Mouse (Mus musculus): ENCODE measurements at regions not wholly inside any gene's neighbourhood (a gene's known extent, or its start where the extent isn't known, plus 50 kb on each side); places are given as distances from the start of the nearest gene placed in this dataset.

DNA sequence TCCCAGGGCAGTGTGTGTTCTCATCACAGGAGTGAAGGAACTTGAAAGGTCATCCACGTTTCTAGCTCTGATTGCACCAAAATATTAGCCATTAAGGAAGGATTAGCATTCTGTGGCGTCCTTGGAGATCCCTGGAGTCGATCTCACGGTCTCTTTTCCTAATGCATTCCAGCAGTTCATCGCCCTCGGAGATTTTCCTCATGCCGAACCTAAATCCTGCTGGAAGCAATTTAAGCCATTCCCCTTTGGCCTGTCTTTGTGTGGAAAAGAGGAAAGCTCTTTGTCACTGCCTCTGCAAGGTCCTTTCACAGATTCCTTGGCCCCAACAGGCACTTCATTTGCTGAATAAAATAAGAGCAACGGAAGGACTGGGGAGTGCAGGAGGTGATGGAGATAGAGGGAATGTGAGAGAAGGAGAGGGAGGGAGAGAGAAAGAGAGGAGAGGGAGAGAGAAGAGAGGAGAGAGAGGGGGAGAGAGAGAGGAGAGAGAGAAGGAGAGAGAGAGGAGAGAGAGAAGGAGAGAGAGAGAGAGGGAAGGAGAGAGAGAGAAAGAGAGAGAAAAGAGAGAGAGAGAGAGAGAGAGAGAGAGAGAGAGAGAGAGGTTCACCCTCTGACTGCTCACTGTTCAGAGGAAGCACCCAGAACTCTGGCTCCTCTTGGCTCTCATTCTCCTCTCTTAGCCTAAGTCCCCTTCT, 177.2 kb upstream of the Zfp462 start:
- no peak overlapping the region for H3K9ac ChIP-seq (ENCODE audit: low read depth, poor library complexity, severe bottlenecking)
- no peaks in the 10 kb centered on the region for H3K9me3 ChIP-seq (replicated peaks; ENCODE audit: control insufficient read depth, insufficient read depth, low read length, poor library complexity, severe bottlenecking)
- H3K4me1 ChIP-seq (ENCODE audit: control insufficient read depth, insufficient read depth, low read length) = no peaks in the 10 kb centered on the region
- H3K27ac ChIP-seq (ENCODE audit: insufficient read depth, low read length) = no peak overlapping the region
- TF ChIP-seq CTCF (IDR thresholded peaks at IDR 0.05; ENCODE audit: low read depth, low read length) (no peak), POLR2A (IDR thresholded peaks at IDR 0.05; ENCODE audit: insufficient read depth, low read length) (no peak), EP300 (IDR thresholded peaks at IDR 0.05; ENCODE audit: insufficient read depth, low read depth, low read length) (no peak)
- H3K27me3 ChIP-seq (ENCODE audit: control insufficient read depth, insufficient read depth, low read length, poor library complexity, severe bottlenecking) = no peaks in the 10 kb centered on the region
- H3K36me3 ChIP-seq (ENCODE audit: control insufficient read depth, insufficient read depth, low read length, poor library complexity, severe bottlenecking) = no peaks in the 10 kb centered on the region
- H3K4me3 ChIP-seq (ENCODE audit: low read depth, low read length) = no peak overlapping the region

GRCm38 (mm10) chr4:54768836-54769235, 176.0 kb upstream of the Zfp462 start:
- no peaks in the 10 kb centered on the region for H3K9me3 ChIP-seq (replicated peaks; ENCODE audit: control insufficient read depth, insufficient read depth, low read length, poor library complexity, severe bottlenecking)
- H3K4me3 ChIP-seq (ENCODE audit: low read depth, low read length) = no peak overlapping the region
- H3K27me3 ChIP-seq (ENCODE audit: control insufficient read depth, insufficient read depth, low read length, poor library complexity, severe bottlenecking) = no peaks in the 10 kb centered on the region
- no peaks in the 10 kb centered on the region for H3K36me3 ChIP-seq (ENCODE audit: control insufficient read depth, insufficient read depth, low read length, poor library complexity, severe bottlenecking)
- TF ChIP-seq POLR2A (IDR thresholded peaks at IDR 0.05; ENCODE audit: insufficient read depth, low read length) (no peak), EP300 (IDR thresholded peaks at IDR 0.05; ENCODE audit: insufficient read depth, low read depth, low read length) (no peak), CTCF (IDR thresholded peaks at IDR 0.05; ENCODE audit: low read depth, low read length) (no peak)
- H3K9ac ChIP-seq (ENCODE audit: low read depth, poor library complexity, severe bottlenecking) = no peak overlapping the region
- H3K4me1 ChIP-seq (ENCODE audit: control insufficient read depth, insufficient read depth, low read length) = no peaks in the 10 kb centered on the region
- H3K27ac ChIP-seq (ENCODE audit: insufficient read depth, low read length) = no peak overlapping the region

- no peak for TF ChIP-seq CTCF (IDR thresholded peaks at IDR 0.05; ENCODE audit: low read depth, low read length)
- no peak for TF ChIP-seq EP300 (IDR thresholded peaks at IDR 0.05; ENCODE audit: insufficient read depth, low read depth, low read length)
- TF ChIP-seq POLR2A (IDR thresholded peaks at IDR 0.05; ENCODE audit: insufficient read depth, low read length) = no peak
- no peaks in the 10 kb centered on the region for H3K27me3 ChIP-seq (ENCODE audit: control insufficient read depth, insufficient read depth, low read length, poor library complexity, severe bottlenecking)
These were observed 170.8 kb upstream of the Zfp462 start for GRCm38 (mm10) chr4:54774066-54774465.

GRCm38 (mm10) chr4:54774717-54775116, 170.1 kb upstream of the Zfp462 start:
- no peaks in the 10 kb centered on the region for H3K9me3 ChIP-seq (replicated peaks; ENCODE audit: control insufficient read depth, insufficient read depth, low read length, poor library complexity, severe bottlenecking)
- TF ChIP-seq POLR2A (IDR thresholded peaks at IDR 0.05; ENCODE audit: insufficient read depth, low read length) (no peak), CTCF (IDR thresholded peaks at IDR 0.05; ENCODE audit: low read depth, low read length) (no peak), EP300 (IDR thresholded peaks at IDR 0.05; ENCODE audit: insufficient read depth, low read depth, low read length) (no peak)
- H3K4me1 ChIP-seq (ENCODE audit: control insufficient read depth, insufficient read depth, low read length) = no peaks in the 10 kb centered on the region
- no peaks in the 10 kb centered on the region for H3K27me3 ChIP-seq (ENCODE audit: control insufficient read depth, insufficient read depth, low read length, poor library complexity, severe bottlenecking)
- H3K27ac ChIP-seq (ENCODE audit: insufficient read depth, low read length) = no peak overlapping the region
- H3K4me3 ChIP-seq (ENCODE audit: low read depth, low read length) = no peak overlapping the region
- H3K9ac ChIP-seq (ENCODE audit: low read depth, poor library complexity, severe bottlenecking) = no peak overlapping the region
- no peaks in the 10 kb centered on the region for H3K36me3 ChIP-seq (ENCODE audit: control insufficient read depth, insufficient read depth, low read length, poor library complexity, severe bottlenecking)

More at GRCm38 (mm10) chr4:54774066-54774465, 170.8 kb upstream of the Zfp462 start:
- Histone ChIP-seq H3K36me3 (ENCODE audit: control insufficient read depth, insufficient read depth, low read length, poor library complexity, severe bottlenecking) (no peaks in the 10 kb centered on the region), H3K9ac (ENCODE audit: low read depth, poor library complexity, severe bottlenecking) (no peak overlapping the region), H3K27ac (ENCODE audit: insufficient read depth, low read length) (no peak overlapping the region), H3K4me3 (ENCODE audit: low read depth, low read length) (no peak overlapping the region), H3K4me1 (ENCODE audit: control insufficient read depth, insufficient read depth, low read length) (no peaks in the 10 kb centered on the region), H3K9me3 (replicated peaks; ENCODE audit: control insufficient read depth, insufficient read depth, low read length, poor library complexity, severe bottlenecking) (no peaks in the 10 kb centered on the region)

GRCm38 (mm10) chr4:54780511-54780910, 164.3 kb upstream of the Zfp462 start:
- no peaks in the 10 kb centered on the region for H3K36me3 ChIP-seq (ENCODE audit: control insufficient read depth, insufficient read depth, low read length, poor library complexity, severe bottlenecking)
- no peak overlapping the region for H3K27ac ChIP-seq (ENCODE audit: insufficient read depth, low read length)
- H3K4me3 ChIP-seq (ENCODE audit: low read depth, low read length) = no peak overlapping the region
- no peaks in the 10 kb centered on the region for H3K9me3 ChIP-seq (replicated peaks; ENCODE audit: control insufficient read depth, insufficient read depth, low read length, poor library complexity, severe bottlenecking)
- TF ChIP-seq EP300 (IDR thresholded peaks at IDR 0.05; ENCODE audit: insufficient read depth, low read depth, low read length) (no peak), CTCF (IDR thresholded peaks at IDR 0.05; ENCODE audit: low read depth, low read length) (no peak), POLR2A (IDR thresholded peaks at IDR 0.05; ENCODE audit: insufficient read depth, low read length) (no peak)
- H3K9ac ChIP-seq (ENCODE audit: low read depth, poor library complexity, severe bottlenecking) = no peak overlapping the region
- no peaks in the 10 kb centered on the region for H3K4me1 ChIP-seq (ENCODE audit: control insufficient read depth, insufficient read depth, low read length)
- no peaks in the 10 kb centered on the region for H3K27me3 ChIP-seq (ENCODE audit: control insufficient read depth, insufficient read depth, low read length, poor library complexity, severe bottlenecking)

DNA sequence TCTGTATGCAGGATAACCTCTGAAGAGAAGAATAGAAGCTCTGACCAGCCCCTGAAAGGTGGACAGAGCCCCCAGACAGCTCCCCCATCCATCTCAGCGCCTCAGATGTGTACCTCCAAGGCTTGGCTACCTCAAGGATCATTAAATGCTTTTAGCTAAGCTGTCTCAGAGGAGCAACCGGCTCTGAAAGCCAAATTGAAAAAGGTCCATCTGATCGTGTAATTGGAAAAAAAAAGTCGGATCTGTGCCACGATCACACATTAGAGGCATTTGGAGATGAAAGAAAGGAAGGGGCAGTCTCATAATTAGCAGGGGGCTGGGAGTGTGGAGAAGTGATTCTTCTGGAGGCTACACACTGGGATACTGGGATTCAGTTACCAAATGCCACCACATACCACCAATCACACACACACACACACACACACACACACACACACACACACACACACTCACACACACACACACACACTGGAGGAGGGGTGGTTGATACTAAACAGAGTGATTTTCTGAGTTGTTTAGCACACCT, 153.6 kb upstream of the Zfp462 start:
- Histone ChIP-seq H3K4me3 (ENCODE audit: low read depth, low read length) (no peak overlapping the region), H3K36me3 (ENCODE audit: control insufficient read depth, insufficient read depth, low read length, poor library complexity, severe bottlenecking) (no peaks in the 10 kb centered on the region), H3K9ac (ENCODE audit: low read depth, poor library complexity, severe bottlenecking) (no peak overlapping the region), H3K27me3 (ENCODE audit: control insufficient read depth, insufficient read depth, low read length, poor library complexity, severe bottlenecking) (no peaks in the 10 kb centered on the region; the same call in 1 of the 2 replicates), H3K27ac (ENCODE audit: insufficient read depth, low read length) (no peak overlapping the region), H3K4me1 (ENCODE audit: control insufficient read depth, insufficient read depth, low read length) (no peaks in the 10 kb centered on the region), H3K9me3 (replicated peaks; ENCODE audit: control insufficient read depth, insufficient read depth, low read length, poor library complexity, severe bottlenecking) (no peaks in the 10 kb centered on the region)
- no peak for TF ChIP-seq EP300 (IDR thresholded peaks at IDR 0.05; ENCODE audit: insufficient read depth, low read depth, low read length)

Data from ES-Bruce4 (cell line).